8 mouse cellular contexts compared by ENCODE assay signal in genomic region chr13:34046421-34047012, GRCm38 (mm10). TPM values are rescaled to one million over a fixed set of nuclear protein-coding genes. Genes with fewer than 3 reads are reported as not detected.
A peak's percentile ranks its signal among the peaks of the same experiment; 100 is the strongest.
DNase-seq lines count a peak whose midpoint lies in the region; ATAC-seq and TF ChIP-seq lines count a peak whose summit lies in the region.

No protein-coding gene starts in this region.

- no peak overlapping the region; the same call in 1 of the 2 replicates for H3K27ac ChIP-seq in gastrocnemius, adult 2 months

- DNase-seq in WW6 (ENCODE audit: low read depth, low spot score): peak; percentile 28
- DNase-seq in cerebellum, postnatal 36 days: peak; percentile 76 to 81
- peak; percentile 86 for DNase-seq in gastrocnemius, adult 2 months
- peak; percentile 46 for DNase-seq in hindlimb bud, embryonic 11.5 days (ENCODE audit: extremely low spot score, low read depth, low spot score)
- peak; percentile 42 to 71 for DNase-seq in left cerebral cortex, adult 8-10 months (ENCODE audit: low spot score in 2 of 2)
- peak; percentile 93 to 94 for DNase-seq in right cerebral cortex, postnatal 10 days (ENCODE audit: low spot score in 2 of 2)
- peak; percentile 66 for DNase-seq in yolk sac, embryonic 10.5 days (ENCODE audit: low spot score)

- peak; percentile 96 for ATAC-seq in megakaryocyte progenitor cell, adult 5-6 weeks (replicated peaks; ENCODE audit: poor library complexity)

- no peak overlapping the region for H3K4me3 ChIP-seq in gastrocnemius, adult 2 months

- intact Hi-C loops in gastrocnemius, adult 2 months (cut with DNase I): loop anchor here (1.0 kb wide), 1 partner anchor 108 kb away; no protein-coding TSS in a partner anchor

- TF ChIP-seq CTCF in gastrocnemius, adult 2 months (IDR thresholded peaks at IDR 0.05): peak; percentile 98

RNA-seq across cellular contexts. Expression of gene Bphl, which starts 9.1 kb away (rescaled TPM):
- 10 to 100 TPM; 22.4 to 25.5 TPM for total RNA-seq in gastrocnemius, adult 2 months (2021)
- 10 to 100 TPM; 41.4 to 49.8 (median 45.9) TPM for total RNA-seq in left cerebral cortex, adult 8-10 months (2022)
- 96.7 and 115 TPM in 2 replicates for total RNA-seq in megakaryocyte progenitor cell, adult 5-6 weeks (2015)
- total RNA-seq in megakaryocyte progenitor cell, adult 5-6 weeks (2017): 40.2 and 70.3 TPM in 2 replicates

RNA-seq across cellular contexts. Expression of gene Tubb2a, which starts 31.3 kb away (rescaled TPM):
- 10 to 100 TPM in 1 of 2 experiments, 1 to 10 TPM in 1; 6.7 to 23.3 TPM for total RNA-seq in gastrocnemius, adult 2 months (2021)
- total RNA-seq in left cerebral cortex, adult 8-10 months (2022): 100 to 1,000 TPM; 633 to 733 (median 691) TPM
- total RNA-seq in megakaryocyte progenitor cell, adult 5-6 weeks (2015): 2.3 and 2.5 TPM in 2 replicates
- total RNA-seq in megakaryocyte progenitor cell, adult 5-6 weeks (2017): 6.9 and 7.9 TPM in 2 replicates

RNA-seq across cellular contexts. Expression of gene Serpinb6a, which starts 43.9 kb away (rescaled TPM):
- 100 to 1,000 TPM in 1 of 2 experiments, 10 to 100 TPM in 1; 93.9 to 299 TPM for total RNA-seq in gastrocnemius, adult 2 months (2021)
- 10 to 100 TPM; 36.0 to 44.5 (median 39.3) TPM for total RNA-seq in left cerebral cortex, adult 8-10 months (2022)
- total RNA-seq in megakaryocyte progenitor cell, adult 5-6 weeks (2015): 10.0 and 12.8 TPM in 2 replicates
- 12.0 and 17.6 TPM in 2 replicates for total RNA-seq in megakaryocyte progenitor cell, adult 5-6 weeks (2017)

RNA-seq across cellular contexts. Expression of gene Ripk1, which starts 44.4 kb away (rescaled TPM):
- 1 to 10 TPM; 3.6 to 4.1 TPM for total RNA-seq in gastrocnemius, adult 2 months (2021)
- 1 to 10 TPM; 6.1 to 6.9 (median 6.5) TPM for total RNA-seq in left cerebral cortex, adult 8-10 months (2022)
- 42.9 and 44.3 TPM in 2 replicates for total RNA-seq in megakaryocyte progenitor cell, adult 5-6 weeks (2015)
- 49.6 and 50.6 TPM in 2 replicates for total RNA-seq in megakaryocyte progenitor cell, adult 5-6 weeks (2017)

Comparison
In these comparisons a context has a peak if more than half of its experiments do, and no peak if none do; other contexts are left out.
1. DNase-seq: peak in every context shown above with its lines; median percentile 94 in right cerebral cortex, postnatal 10 days; 86 in gastrocnemius, adult 2 months; 78 in cerebellum, postnatal 36 days; 66 in yolk sac, embryonic 10.5 days; 56 in left cerebral cortex, adult 8-10 months; 46 in hindlimb bud, embryonic 11.5 days; 28 in WW6.
2. RNA of gene Tubb2a, which starts 31.3 kb away (total RNA-seq): 633 to 733 TPM in left cerebral cortex, adult 8-10 months; 6.7 to 23.3 TPM in gastrocnemius, adult 2 months and 2.3 to 7.9 TPM in megakaryocyte progenitor cell, adult 5-6 weeks; every median in the first group is over 10 times any median in the second.